Mouse (Mus musculus) brain, embryonic 18.5 days (tissue): ENCODE measurements around the gene Zscan4-ps3.
"Not testable (repeated sequence)": the region's sequence is repeated elsewhere in the genome, so short reads cannot be mapped to it uniquely, and the experiment has no call there.

Experiments used
- DNase-seq: peaks from one replicate; pipeline ENCODE4 v3.0.0-alpha.2; 2012; ENCODE audit warnings: low read depth, low spot score

Gene Zscan4-ps3

DNA sequence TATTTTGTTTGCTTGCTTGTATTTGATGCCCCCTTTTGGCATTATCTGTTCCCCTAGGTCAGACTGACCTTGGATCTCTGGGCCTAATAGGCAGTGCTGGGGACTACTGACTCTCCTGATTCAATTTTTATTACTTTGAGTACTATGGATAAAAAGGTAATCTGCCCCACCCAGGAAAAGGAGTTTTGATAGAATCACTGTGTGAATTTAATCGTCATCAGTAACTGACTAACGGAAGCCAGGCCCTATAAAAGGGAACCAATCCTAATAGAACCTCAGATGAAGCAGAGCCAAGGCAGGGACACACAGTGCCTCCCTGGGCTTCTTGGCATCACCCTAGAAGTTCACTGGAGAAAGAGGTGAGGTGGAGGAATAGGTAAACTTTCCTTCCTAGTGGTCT is at the start of gene Zscan4-ps3:
Gene Zscan4-ps3 (plus strand): TSS at position 301 of the 400 bp plus-strand sequence.
- not testable (repeated sequence) for DNase-seq

DNA sequence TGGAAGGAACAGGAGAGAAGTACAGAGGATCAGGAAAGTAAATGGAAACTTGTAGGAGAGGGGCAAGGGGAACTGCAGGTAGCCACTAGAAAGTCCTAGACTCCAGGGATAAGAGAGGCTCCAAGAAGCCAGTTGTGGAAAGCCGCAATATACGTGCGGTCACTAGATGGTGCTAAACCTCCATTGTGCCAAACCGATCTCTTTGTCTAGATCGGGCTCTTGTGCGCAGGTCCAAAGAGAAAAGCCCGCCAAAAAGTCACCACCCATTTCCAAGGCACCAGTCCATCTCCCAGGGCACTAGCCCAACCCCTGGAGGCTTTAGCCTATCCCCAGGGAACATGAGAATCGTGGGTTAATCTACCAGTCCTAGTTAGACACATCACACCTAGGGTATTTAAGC is 8.0 kb downstream of the Zscan4-ps3 start:
- not testable (repeated sequence) for DNase-seq
